Comparison of ENCODE assay signal across 8 mouse cellular contexts in the genomic region with DNA sequence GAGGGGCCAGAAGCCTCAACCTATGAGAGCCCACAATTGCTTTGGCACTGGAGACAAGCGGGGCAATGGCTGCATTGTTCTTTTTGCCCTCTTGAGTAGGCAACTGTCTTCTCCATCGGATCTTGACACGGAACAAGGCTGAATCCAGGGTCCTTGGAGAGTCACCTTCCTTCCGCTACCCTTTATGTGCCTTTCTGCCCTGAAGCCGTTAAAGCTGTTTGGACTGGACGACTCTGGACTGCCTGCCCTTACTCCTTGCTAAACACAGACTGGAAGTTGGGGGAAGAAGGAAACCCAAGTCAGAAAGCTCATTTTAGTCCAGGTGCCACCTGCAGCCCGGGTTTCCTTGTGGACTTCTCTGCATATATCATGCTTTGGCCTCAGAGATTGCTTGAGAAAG. TPM values are rescaled to one million over a fixed set of nuclear protein-coding genes. Genes with fewer than 3 reads are reported as not detected.
DNase-seq lines count a peak whose midpoint lies in the region; ATAC-seq and TF ChIP-seq lines count a peak whose summit lies in the region.

No protein-coding gene starts in this region.

- peak overlapping the region; percentile 80 for H3K27ac ChIP-seq in heart, embryonic 10.5 days
- no peak overlapping the region for H3K27ac ChIP-seq in cortical plate, adult 2 months (ENCODE audit: insufficient read depth, low read length)
- H3K27ac ChIP-seq in hindbrain, embryonic 13.5 days, result peak overlapping the region; percentile 97
- no peak overlapping the region for H3K27ac ChIP-seq in liver, embryonic 15.5 days (replicated peaks)

- peak; percentile 29 for ATAC-seq in hindbrain, embryonic 13.5 days (ENCODE audit: low FRiP score)
- ATAC-seq in liver, embryonic 15.5 days (ENCODE audit: insufficient read depth), result no peak

- peaks cover 21% of the 10 kb centered on the region for H3K27me3 ChIP-seq in heart, embryonic 10.5 days (ENCODE audit: insufficient read depth, poor library complexity, severe bottlenecking)
- H3K27me3 ChIP-seq in hindbrain, embryonic 13.5 days, result peaks cover 8% of the 10 kb centered on the region; the same call in 1 of the 2 replicates
- peaks cover 22% of the 10 kb centered on the region for H3K27me3 ChIP-seq in liver, embryonic 15.5 days

- no peaks in the 10 kb centered on the region for H3K36me3 ChIP-seq in heart, embryonic 10.5 days
- H3K36me3 ChIP-seq in hindbrain, embryonic 13.5 days, result no peaks in the 10 kb centered on the region
- H3K36me3 ChIP-seq in liver, embryonic 15.5 days (replicated peaks), result no peaks in the 10 kb centered on the region

- TF ChIP-seq POLR2A in cortical plate, adult 2 months (IDR thresholded peaks at IDR 0.05; ENCODE audit: extremely low read depth, insufficient read depth, low read length), result no peak

- DNase-seq in heart, embryonic 10.5 days (ENCODE audit: low spot score), result no peak
- no peak for DNase-seq in heart, adult 9 months (ENCODE audit: low spot score in 2 of 2)
- no peak for DNase-seq in thymus, postnatal 4 days
- DNase-seq in layer of hippocampus, adult 11-12 months (ENCODE audit: low spot score), result no peak
- DNase-seq in spleen, postnatal 10 days (ENCODE audit: low spot score in 2 of 2), result no peak

- no peak for TF ChIP-seq CTCF in cortical plate, adult 2 months (IDR thresholded peaks at IDR 0.05; ENCODE audit: extremely low read depth, insufficient read depth, low read length)

- peak overlapping the region; percentile 93 for H3K9ac ChIP-seq in hindbrain, embryonic 13.5 days
- H3K9ac ChIP-seq in liver, embryonic 15.5 days, result no peak overlapping the region

- peak overlapping the region; percentile 75 for H3K4me3 ChIP-seq in heart, embryonic 10.5 days
- peak overlapping the region; percentile 97; the same call in 1 of the 2 replicates for H3K4me3 ChIP-seq in cortical plate, adult 2 months (ENCODE audit: insufficient read depth, low read length)
- H3K4me3 ChIP-seq in hindbrain, embryonic 13.5 days, result peak overlapping the region; percentile 88
- H3K4me3 ChIP-seq in liver, embryonic 15.5 days (replicated peaks), result 0 out of 2 replicates have a peak overlapping the region, but pooled peaks have one; percentile 40

- WGBS in heart, embryonic 10.5 days, result 9% methylated on average over 7 of the region's 7 CpGs
- WGBS in hindbrain, embryonic 13.5 days, result 2% methylated on average over 7 of the region's 7 CpGs
- 11% methylated on average over 7 of the region's 7 CpGs for WGBS in liver, embryonic 15.5 days (ENCODE audit: insufficient replicate concordance)

- peak overlapping the region; percentile 72 for H3K4me2 ChIP-seq in hindbrain, embryonic 13.5 days
- H3K4me2 ChIP-seq in liver, embryonic 15.5 days, result peak overlapping the region; percentile 69

- peaks cover 24% of the 10 kb centered on the region for H3K4me1 ChIP-seq in heart, embryonic 10.5 days
- no peaks in the 10 kb centered on the region for H3K4me1 ChIP-seq in cortical plate, adult 2 months (ENCODE audit: control insufficient read depth, insufficient read depth, low read length)
- peaks cover 41% of the 10 kb centered on the region for H3K4me1 ChIP-seq in hindbrain, embryonic 13.5 days (replicated peaks)
- no peaks in the 10 kb centered on the region for H3K4me1 ChIP-seq in liver, embryonic 15.5 days (replicated peaks)

- no peaks in the 10 kb centered on the region for H3K9me3 ChIP-seq in heart, embryonic 10.5 days
- H3K9me3 ChIP-seq in hindbrain, embryonic 13.5 days, result no peaks in the 10 kb centered on the region
- no peaks in the 10 kb centered on the region for H3K9me3 ChIP-seq in liver, embryonic 15.5 days (replicated peaks)

RNA-seq across cellular contexts. Expression of gene Plppr1, which starts 0.5 kb away (rescaled TPM):
- polyA plus RNA-seq in heart, embryonic 10.5 days (2016; fragmentation: Nextera tagmentation; extraction: Ambion mirVana), result 2.0 and 2.4 TPM in 2 replicates
- 5.2 and 7.3 TPM in 2 replicates for polyA plus RNA-seq in cortical plate, adult 2 months (2012; rRNA removed)
- 55.1 and 59.2 TPM in 2 replicates for polyA plus RNA-seq in hindbrain, embryonic 13.5 days (2015; fragmentation: Nextera tagmentation; extraction: Ambion mirVana)
- 0.39 and 0.62 TPM in 2 replicates for polyA plus RNA-seq in liver, embryonic 15.5 days (2015; fragmentation: Nextera tagmentation; extraction: Ambion mirVana)

Comparison
In these comparisons a context has a peak if more than half of its experiments do, and no peak if none do; other contexts are left out.
1. H3K27ac ChIP-seq: peak in heart, embryonic 10.5 days (single experiment) and hindbrain, embryonic 13.5 days (single experiment); none in cortical plate, adult 2 months (single experiment) and liver, embryonic 15.5 days (single experiment).
2. H3K4me3 ChIP-seq: peak in every context shown above with its lines; median percentile 97 in cortical plate, adult 2 months; 88 in hindbrain, embryonic 13.5 days; 75 in heart, embryonic 10.5 days; 40 in liver, embryonic 15.5 days.